8 mouse cellular contexts compared by ENCODE assay signal in the genomic region with DNA sequence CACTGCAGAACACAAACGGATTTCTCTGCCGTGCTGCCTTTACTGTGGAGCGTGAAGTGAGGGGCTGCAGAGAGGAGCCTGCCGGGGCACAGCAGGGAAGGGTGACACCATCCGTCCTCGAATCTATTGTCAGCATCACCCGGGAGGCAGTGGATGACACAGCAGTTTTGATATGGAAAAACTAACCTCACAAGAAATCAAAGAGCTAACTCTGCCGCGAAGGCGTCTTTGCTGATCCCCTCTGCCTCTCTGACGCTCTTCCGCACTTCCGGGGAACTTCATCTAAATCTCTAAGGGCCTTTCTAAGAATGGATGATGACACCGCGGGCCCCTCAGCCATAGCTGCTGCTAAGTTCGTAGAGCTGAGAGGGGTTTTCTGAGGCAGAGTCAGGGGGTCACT. TPM values are rescaled to one million over a fixed set of nuclear protein-coding genes. Genes with fewer than 3 reads are reported as not detected.
DNase-seq lines count a peak whose midpoint lies in the region.

No protein-coding gene starts in this region.

- no peaks in the 10 kb centered on the region for H3K9me3 ChIP-seq in hindbrain, embryonic 10.5 days
- H3K9me3 ChIP-seq in midbrain, embryonic 10.5 days (replicated peaks) = no peaks in the 10 kb centered on the region

- H3K36me3 ChIP-seq in hindbrain, embryonic 10.5 days = no peaks in the 10 kb centered on the region
- H3K36me3 ChIP-seq in midbrain, embryonic 10.5 days = no peaks in the 10 kb centered on the region

- peaks cover 42% of the 10 kb centered on the region for H3K4me1 ChIP-seq in hindbrain, embryonic 10.5 days (replicated peaks)
- H3K4me1 ChIP-seq in midbrain, embryonic 10.5 days = peaks cover 39% of the 10 kb centered on the region

- DNase-seq in 416B (ENCODE audit: low read depth) = peak; percentile 39
- peak; percentile 28 to 51 for DNase-seq in CD8-positive naive resting alpha-beta T cell, adult 2 months (ENCODE audit: low read depth in 2 of 2, low spot score in 2 of 2)
- DNase-seq in hindbrain, embryonic 10.5 days (ENCODE audit: low spot score) = peak; percentile 20
- peak; percentile 31 for DNase-seq in midbrain, embryonic 10.5 days (ENCODE audit: low spot score)
- DNase-seq in frontal cortex, adult 2 months (ENCODE audit: extremely low spot score in 1 of 2, low spot score in 1 of 2) = no peak
- no peak for DNase-seq in right cerebral cortex, adult 18-20 months
- no peak for DNase-seq in layer of hippocampus, adult 18-20 months (ENCODE audit: low spot score in 2 of 2)
- DNase-seq in left cerebral cortex, postnatal 25 days (ENCODE audit: low spot score in 2 of 2) = no peak

- peak overlapping the region; percentile 45 for H3K4me3 ChIP-seq in hindbrain, embryonic 10.5 days
- peak overlapping the region; percentile 47 for H3K4me3 ChIP-seq in midbrain, embryonic 10.5 days

- intact Hi-C loops in left cerebral cortex, postnatal 25 days (cut with DNase I) = loop anchor here (5.0 kb wide), 4 partner anchors 63 to 498 kb away; partner anchors contain the start of gene Slc7a1

- H3K27me3 ChIP-seq in hindbrain, embryonic 10.5 days (ENCODE audit: insufficient read depth, poor library complexity, severe bottlenecking) = peaks cover 14% of the 10 kb centered on the region
- H3K27me3 ChIP-seq in midbrain, embryonic 10.5 days (ENCODE audit: low read depth, poor library complexity, severe bottlenecking) = peaks cover 19% of the 10 kb centered on the region

- WGBS in hindbrain, embryonic 10.5 days = 2% methylated on average over 16 of the region's 16 CpGs
- 4% methylated on average over 16 of the region's 16 CpGs for WGBS in midbrain, embryonic 10.5 days

- H3K27ac ChIP-seq in hindbrain, embryonic 10.5 days = peak overlapping the region; percentile 66; the same call in 1 of the 2 replicates
- peak overlapping the region; percentile 42; the same call in 1 of the 2 replicates for H3K27ac ChIP-seq in midbrain, embryonic 10.5 days (replicated peaks)

RNA-seq across cellular contexts. Expression of gene Ubl3, which starts 2.1 kb away (rescaled TPM):
- 60.8 and 71.8 TPM in 2 replicates for polyA plus RNA-seq in hindbrain, embryonic 10.5 days (2016; fragmentation: Nextera tagmentation; extraction: Ambion mirVana)
- polyA plus RNA-seq in midbrain, embryonic 10.5 days (2016; fragmentation: Nextera tagmentation; extraction: Ambion mirVana) = 52.5 and 52.7 TPM in 2 replicates
- 139 and 162 TPM in 2 replicates for polyA plus RNA-seq in frontal cortex, adult 2 months (2012; rRNA removed)
- 100 to 1,000 TPM; 235 to 245 TPM for total RNA-seq in layer of hippocampus, adult 18-20 months (2021)
- total RNA-seq in left cerebral cortex, postnatal 25 days (2021) = 100 to 1,000 TPM; 232 to 236 TPM

Comparison
In these comparisons a context has a peak if more than half of its experiments do, and no peak if none do; other contexts are left out.
1. DNase-seq: peak in 416B (single experiment), CD8-positive naive resting alpha-beta T cell, adult 2 months (2 of 2), hindbrain, embryonic 10.5 days (single experiment) and midbrain, embryonic 10.5 days (single experiment); none in frontal cortex, adult 2 months (0 of 2), right cerebral cortex, adult 18-20 months (single experiment), layer of hippocampus, adult 18-20 months (0 of 2) and left cerebral cortex, postnatal 25 days (0 of 2).